In the genomic region with DNA sequence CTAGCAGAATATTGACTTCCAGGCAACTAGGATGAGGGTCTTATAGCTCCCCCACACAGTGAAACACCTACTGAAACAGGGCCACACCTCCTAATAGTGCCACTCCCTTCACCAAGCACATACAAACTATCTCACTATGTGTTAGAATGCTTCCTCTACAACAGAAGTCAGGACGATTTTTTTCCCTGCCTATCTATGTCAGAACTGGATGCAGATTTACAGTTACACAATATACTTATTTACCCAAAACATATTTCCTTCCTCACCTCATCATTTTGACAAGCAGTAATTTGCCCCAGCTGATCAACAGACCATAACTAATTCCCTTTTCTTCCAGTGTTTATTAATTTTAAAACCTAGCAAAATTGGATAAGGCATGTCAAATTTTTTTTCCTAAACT, we compare ENCODE assay signal across 16 mouse cellular contexts. TPM values are rescaled to one million over a fixed set of nuclear protein-coding genes. Genes with fewer than 3 reads are reported as not detected.
"Had no signal": no experiment of that assay in that cellular context is flagged by ENCODE, and none has a peak within 500 bp of the region (broad histone marks: within the 10 kb centered on the region; RNA-seq: fewer than 3 reads in every experiment).

No protein-coding gene starts in this region.

- H3K4me1 ChIP-seq: liver, embryonic 13.5 days; liver, embryonic 15.5 days; megakaryocyte, embryonic 14.5 days; midbrain, embryonic 13.5 days; midbrain, embryonic 15.5 days; neural tube, embryonic 12.5 days; stomach, embryonic 15.5 days had no signal

- ATAC-seq: liver, postnatal 0 days; midbrain, embryonic 13.5 days; midbrain, embryonic 15.5 days had no signal

- H3K4me2 ChIP-seq: liver, embryonic 13.5 days; liver, embryonic 15.5 days; midbrain, embryonic 11.5 days; midbrain, embryonic 13.5 days; midbrain, embryonic 15.5 days; neural tube, embryonic 12.5 days; stomach, embryonic 15.5 days had no signal

- H3K27ac ChIP-seq: liver, embryonic 13.5 days; liver, embryonic 15.5 days; macrophage; midbrain, embryonic 13.5 days; midbrain, embryonic 15.5 days; neural tube, embryonic 12.5 days; stomach, embryonic 15.5 days; stomach, postnatal 0 days had no signal

- H3K27me3 ChIP-seq: liver, embryonic 13.5 days; liver, embryonic 15.5 days; midbrain, embryonic 13.5 days; midbrain, embryonic 15.5 days; neural tube, embryonic 12.5 days; stomach, embryonic 15.5 days had no signal

- DNase-seq: liver, embryonic 13.5 days; liver, postnatal 0 days; lung, adult 2 months; lung, postnatal 10 days; right cerebral cortex, postnatal 14 days; thymus, adult 2 months; thymus, postnatal 25 days had no signal

- H3K9me3 ChIP-seq: liver, embryonic 13.5 days; liver, embryonic 15.5 days; midbrain, embryonic 13.5 days; midbrain, embryonic 15.5 days; neural tube, embryonic 12.5 days; stomach, embryonic 15.5 days had no signal

- H3K36me3 ChIP-seq: liver, embryonic 13.5 days; liver, embryonic 15.5 days; midbrain, embryonic 13.5 days; midbrain, embryonic 15.5 days; neural tube, embryonic 12.5 days; stomach, embryonic 15.5 days had no signal

- H3K4me3 ChIP-seq: liver, embryonic 13.5 days; liver, embryonic 15.5 days; megakaryocyte, embryonic 14.5 days; midbrain, embryonic 13.5 days; midbrain, embryonic 15.5 days; neural tube, embryonic 12.5 days; stomach, embryonic 15.5 days had no signal

- H3K9ac ChIP-seq: liver, embryonic 13.5 days; liver, embryonic 15.5 days; liver, postnatal 0 days; midbrain, embryonic 13.5 days; midbrain, embryonic 15.5 days; neural tube, embryonic 12.5 days; stomach, embryonic 15.5 days had no signal

RNA-seq across cellular contexts. Expression of a gene that starts 38.8 kb away (rescaled TPM):
- polyA plus RNA-seq: liver, embryonic 13.5 days; liver, postnatal 0 days; macrophage had no signal
